Mouse (Mus musculus): ENCODE results near the gene Polg2. TPM values are rescaled to one million over a fixed set of nuclear protein-coding genes. Genes with fewer than 3 reads are reported as not detected.

Polg2 gene
- polyA plus RNA-seq (2016; fragmentation: Nextera tagmentation; extraction: Ambion mirVana): 9.9 and 11.2 TPM in 2 replicates

GRCm38 (mm10) chr11:106779388-106780088, at the start of gene Polg2:
Gene Polg2, minus strand, starts transcription at chr11:106779537.
- peak; percentile 93 for DNase-seq (ENCODE audit: low spot score)
- 4% methylated on average over 30 of the region's 30 CpGs for WGBS
- Histone ChIP-seq H3K9me3 (no peaks in the 10 kb centered on the region), H3K27ac (replicated peaks) (peak within 1 kb of the TSS; percentile 93), H3K4me3 (peak within 1 kb of the TSS; percentile 92), H3K27me3 (replicated peaks; ENCODE audit: low read depth, poor library complexity, severe bottlenecking) (no peaks in the 10 kb centered on the region), H3K36me3 (replicated peaks) (peaks cover 81% of the 10 kb centered on the region), H3K4me1 (peaks cover 6% of the 10 kb centered on the region)

- Histone ChIP-seq H3K36me3 (replicated peaks) (peaks cover 95% of the 10 kb centered on the region), H3K4me1 (no peaks in the 10 kb centered on the region), H3K9me3 (no peaks in the 10 kb centered on the region), H3K27ac (replicated peaks) (no peak overlapping the region), H3K4me3 (no peak overlapping the region), H3K27me3 (replicated peaks; ENCODE audit: low read depth, poor library complexity, severe bottlenecking) (no peaks in the 10 kb centered on the region)
- 96% methylated on average over 7 of the region's 7 CpGs for WGBS
- no peak for DNase-seq (ENCODE audit: low spot score)
Measured at GRCm38 (mm10) chr11:106828079-106828478, 48.7 kb upstream of the Polg2 start.

GRCm38 (mm10) chr11:106824403-106824802, 45.1 kb upstream of the Polg2 start:
- Histone ChIP-seq H3K4me3 (no peak overlapping the region), H3K9me3 (no peaks in the 10 kb centered on the region), H3K4me1 (no peaks in the 10 kb centered on the region), H3K27me3 (replicated peaks; ENCODE audit: low read depth, poor library complexity, severe bottlenecking) (no peaks in the 10 kb centered on the region), H3K27ac (replicated peaks) (no peak overlapping the region), H3K36me3 (replicated peaks) (peaks cover 97% of the 10 kb centered on the region)
- 93% methylated on average over 10 of the region's 10 CpGs for WGBS
- no peak for DNase-seq (ENCODE audit: low spot score)

- Histone ChIP-seq H3K9me3 (no peaks in the 10 kb centered on the region), H3K27ac (replicated peaks) (no peak overlapping the region), H3K27me3 (replicated peaks; ENCODE audit: low read depth, poor library complexity, severe bottlenecking) (no peaks in the 10 kb centered on the region), H3K36me3 (replicated peaks) (peaks cover 98% of the 10 kb centered on the region), H3K4me1 (no peaks in the 10 kb centered on the region), H3K4me3 (no peak overlapping the region)
- 93% methylated on average over 8 of the region's 8 CpGs for WGBS
- no peak for DNase-seq (ENCODE audit: low spot score)
Measured at GRCm38 (mm10) chr11:106823741-106824140, 44.4 kb upstream of the Polg2 start.

- no peak for DNase-seq (ENCODE audit: low spot score)
- H3K27me3 ChIP-seq (replicated peaks; ENCODE audit: low read depth, poor library complexity, severe bottlenecking): no peaks in the 10 kb centered on the region
- WGBS: 86% methylated on average over 5 of the region's 5 CpGs
- no peaks in the 10 kb centered on the region for H3K9me3 ChIP-seq
- H3K27ac ChIP-seq (replicated peaks): no peak overlapping the region
- no peaks in the 10 kb centered on the region for H3K4me1 ChIP-seq
- H3K36me3 ChIP-seq (replicated peaks): peaks cover 98% of the 10 kb centered on the region
- no peak overlapping the region for H3K4me3 ChIP-seq
Measured at GRCm38 (mm10) chr11:106822911-106823310, 43.6 kb upstream of the Polg2 start.

- Histone ChIP-seq H3K4me3 (no peak overlapping the region), H3K4me1 (no peaks in the 10 kb centered on the region), H3K36me3 (replicated peaks) (peaks cover 98% of the 10 kb centered on the region), H3K27ac (replicated peaks) (no peak overlapping the region), H3K9me3 (no peaks in the 10 kb centered on the region), H3K27me3 (replicated peaks; ENCODE audit: low read depth, poor library complexity, severe bottlenecking) (no peaks in the 10 kb centered on the region)
- WGBS: 92% methylated on average over 8 of the region's 8 CpGs
- DNase-seq (ENCODE audit: low spot score): no peak
Measured at GRCm38 (mm10) chr11:106822491-106822890, 43.2 kb upstream of the Polg2 start.

- WGBS: 85% methylated on average over 6 of the region's 6 CpGs
- Histone ChIP-seq H3K27ac (replicated peaks) (no peak overlapping the region), H3K36me3 (replicated peaks) (peaks cover 98% of the 10 kb centered on the region), H3K9me3 (no peaks in the 10 kb centered on the region), H3K4me1 (no peaks in the 10 kb centered on the region), H3K27me3 (replicated peaks; ENCODE audit: low read depth, poor library complexity, severe bottlenecking) (no peaks in the 10 kb centered on the region), H3K4me3 (no peak overlapping the region)
- DNase-seq (ENCODE audit: low spot score): no peak
Measured at GRCm38 (mm10) chr11:106821397-106821796, 42.1 kb upstream of the Polg2 start.

- no peak overlapping the region for H3K4me3 ChIP-seq
- peaks cover 98% of the 10 kb centered on the region for H3K36me3 ChIP-seq (replicated peaks)
- no peaks in the 10 kb centered on the region for H3K4me1 ChIP-seq
- H3K27me3 ChIP-seq (replicated peaks; ENCODE audit: low read depth, poor library complexity, severe bottlenecking): no peaks in the 10 kb centered on the region
- no peak overlapping the region for H3K27ac ChIP-seq (replicated peaks)
- 84% methylated on average over 4 of the region's 4 CpGs for WGBS
- H3K9me3 ChIP-seq: no peaks in the 10 kb centered on the region
- no peak for DNase-seq (ENCODE audit: low spot score)
Measured at GRCm38 (mm10) chr11:106820972-106821371, 41.6 kb upstream of the Polg2 start.

GRCm38 (mm10) chr11:106820252-106820651, 40.9 kb upstream of the Polg2 start:
- DNase-seq (ENCODE audit: low spot score): no peak
- no peak overlapping the region for H3K4me3 ChIP-seq
- no peaks in the 10 kb centered on the region for H3K27me3 ChIP-seq (replicated peaks; ENCODE audit: low read depth, poor library complexity, severe bottlenecking)
- H3K9me3 ChIP-seq: no peaks in the 10 kb centered on the region
- peaks cover 4% of the 10 kb centered on the region for H3K4me1 ChIP-seq
- H3K27ac ChIP-seq (replicated peaks): no peak overlapping the region
- 91% methylated on average over 6 of the region's 6 CpGs for WGBS
- peaks cover 98% of the 10 kb centered on the region for H3K36me3 ChIP-seq (replicated peaks)

- WGBS: 89% methylated on average over 9 of the region's 9 CpGs
Measured at GRCm38 (mm10) chr11:106819595-106819994, 40.3 kb upstream of the Polg2 start.

GRCm38 (mm10) chr11:106818341-106818740, 39.0 kb upstream of the Polg2 start:
- DNase-seq (ENCODE audit: low spot score): no peak
- no peaks in the 10 kb centered on the region for H3K9me3 ChIP-seq
- 95% methylated on average over 9 of the region's 9 CpGs for WGBS
- peaks cover 98% of the 10 kb centered on the region for H3K36me3 ChIP-seq (replicated peaks)
- H3K27me3 ChIP-seq (replicated peaks; ENCODE audit: low read depth, poor library complexity, severe bottlenecking): no peaks in the 10 kb centered on the region
- no peak overlapping the region for H3K27ac ChIP-seq (replicated peaks)
- peaks cover 14% of the 10 kb centered on the region for H3K4me1 ChIP-seq
- no peak overlapping the region for H3K4me3 ChIP-seq

More at GRCm38 (mm10) chr11:106819595-106819994, 40.3 kb upstream of the Polg2 start:
- Histone ChIP-seq H3K27me3 (replicated peaks; ENCODE audit: low read depth, poor library complexity, severe bottlenecking) (no peaks in the 10 kb centered on the region), H3K4me1 (peaks cover 10% of the 10 kb centered on the region), H3K36me3 (replicated peaks) (peaks cover 98% of the 10 kb centered on the region), H3K27ac (replicated peaks) (no peak overlapping the region), H3K9me3 (no peaks in the 10 kb centered on the region), H3K4me3 (no peak overlapping the region)
- no peak for DNase-seq (ENCODE audit: low spot score)

- Histone ChIP-seq H3K27me3 (replicated peaks; ENCODE audit: low read depth, poor library complexity, severe bottlenecking) (no peaks in the 10 kb centered on the region), H3K4me3 (no peak overlapping the region), H3K4me1 (peaks cover 14% of the 10 kb centered on the region), H3K36me3 (replicated peaks) (peaks cover 98% of the 10 kb centered on the region), H3K27ac (replicated peaks) (no peak overlapping the region), H3K9me3 (no peaks in the 10 kb centered on the region)
- WGBS: 95% methylated on average over 6 of the region's 6 CpGs
- no peak for DNase-seq (ENCODE audit: low spot score)
Measured at GRCm38 (mm10) chr11:106817808-106818207, 38.5 kb upstream of the Polg2 start.

GRCm38 (mm10) chr11:106817156-106817555, 37.8 kb upstream of the Polg2 start:
- DNase-seq (ENCODE audit: low spot score): no peak
- no peak overlapping the region for H3K27ac ChIP-seq (replicated peaks)
- H3K27me3 ChIP-seq (replicated peaks; ENCODE audit: low read depth, poor library complexity, severe bottlenecking): no peaks in the 10 kb centered on the region
- peaks cover 14% of the 10 kb centered on the region for H3K4me1 ChIP-seq
- H3K36me3 ChIP-seq (replicated peaks): peaks cover 98% of the 10 kb centered on the region
- no peak overlapping the region for H3K4me3 ChIP-seq
- no peaks in the 10 kb centered on the region for H3K9me3 ChIP-seq
- 92% methylated on average over 3 of the region's 3 CpGs for WGBS
